Mouse (Mus musculus) intestine, embryonic 14.5 days (tissue): ENCODE results near the gene Id3. TPM values are rescaled to one million over a fixed set of nuclear protein-coding genes. Genes with fewer than 3 reads are reported as not detected.

Source experiments
- ATAC-seq: fragments of 200-750 bp; cut with Nextera tagmentation; replicated peaks from 2 replicates; pipeline ENCODE4 v1.8.0; 2017; ENCODE audit warnings: low read depth, moderate number of reproducible peaks, moderate TSS enrichment, moderate library complexity; ENCODE audit not compliant: low FRiP score, low TSS enrichment
- DNase-seq: peaks from one replicate; pipeline ENCODE4 v3.0.0-alpha.2; 2018; ENCODE audit warnings: low spot score
- H3K27ac ChIP-seq: fragments of 300-500 bp; sonication (generic); 2 replicates; pipeline ENCODE4 v1.5.1; 2014; ENCODE audit warnings: low read depth, mild to moderate bottlenecking, control low read depth
- H3K27me3 ChIP-seq: fragments of 300-500 bp; sonication (generic); replicated peaks from 2 replicates; pipeline ENCODE4 v1.6.1; 2014; ENCODE audit warnings: low read length, control low read depth; ENCODE audit not compliant: control insufficient read depth, insufficient read depth
- H3K36me3 ChIP-seq: fragments of 300-500 bp; sonication (generic); 2 replicates; pipeline ENCODE4 v1.6.1; 2014; ENCODE audit warnings: low read length, control low read depth; ENCODE audit not compliant: control insufficient read depth, insufficient read depth
- H3K4me1 ChIP-seq: fragments of 300-500 bp; sonication (generic); replicated peaks from 2 replicates; pipeline ENCODE4 v1.6.1; 2014; ENCODE audit warnings: low read length, control low read depth, mixed read lengths; ENCODE audit not compliant: control insufficient read depth, insufficient read depth
- H3K4me2 ChIP-seq: fragments of 300-500 bp; sonication (generic); 2 replicates; pipeline ENCODE4 v1.6.1; 2014; ENCODE audit warnings: low read length
- H3K4me3 ChIP-seq: fragments of 300-500 bp; sonication (generic); 2 replicates; pipeline ENCODE4 v1.5.1; 2014; ENCODE audit warnings: low read depth, low read length, control low read depth, mixed read lengths
- H3K9ac ChIP-seq: fragments of 300-500 bp; sonication (generic); 2 replicates; pipeline ENCODE4 v1.6.1; 2014; ENCODE audit warnings: mild to moderate bottlenecking, low read length
- H3K9me3 ChIP-seq: fragments of 300-500 bp; sonication (generic); 2 replicates; pipeline ENCODE4 v1.6.1; 2016; ENCODE audit warnings: low read length, control low read depth; ENCODE audit not compliant: control insufficient read depth
- WGBS: fragments of 180-500 bp; shearing (Covaris S2); extraction: QIAGEN DNeasy Blood & Tissue Kit; methylation state at CpG from one replicate; pipeline ENCODE4 v1.1.7; 2014; 5-methylcytosine and 5-hydroxymethylcytosine counted together
- polyA plus RNA-seq: library from polyadenylated mRNA; unstranded; fragments of >200 nt; fragmentation: Nextera tagmentation; extraction: Ambion mirVana; gene quantifications from 2 replicates; pipeline ENCODE4 v1.2.1, GENCODE M21; 2014

Gene Id3
- polyA plus RNA-seq, 1 experiment from 2014 or later = 325 TPM

- Histone ChIP-seq H3K36me3 (no peaks in the 10 kb centered on the region; the same call in 1 of the 2 replicates), H3K9ac (peak overlapping the region; percentile 38), H3K9me3 (no peaks in the 10 kb centered on the region), H3K27ac (peak overlapping the region; percentile 97), H3K4me2 (peak overlapping the region; percentile 73), H3K27me3 (no peaks in the 10 kb centered on the region), H3K4me1 (peaks cover 54% of the 10 kb centered on the region), H3K4me3 (peak overlapping the region; percentile 65; the same call in 1 of the 2 replicates)
- 8% methylated on average over 17 of the region's 17 CpGs for WGBS
- DNase-seq (no peak), ATAC-seq (no peak)
Measured at GRCm38 (mm10) chr4:136142267-136143192, 767 bp upstream of the Id3 start.

- H3K27ac ChIP-seq = peak overlapping the region; percentile 97
- peak overlapping the region; percentile 65 for H3K4me3 ChIP-seq
- peak; percentile 87 for DNase-seq
- H3K27me3 ChIP-seq = no peaks in the 10 kb centered on the region
- WGBS = under 1% methylated on average over 50 of the region's 50 CpGs
- peak overlapping the region; percentile 87 for H3K9ac ChIP-seq
- peak overlapping the region; percentile 73 for H3K4me2 ChIP-seq
- H3K4me1 ChIP-seq = peaks cover 62% of the 10 kb centered on the region
- H3K36me3 ChIP-seq = no peaks in the 10 kb centered on the region; the same call in 1 of the 2 replicates
- 0 out of 2 replicates have a peak, but pooled peaks have one; percentile 4 for ATAC-seq
- no peaks in the 10 kb centered on the region for H3K9me3 ChIP-seq
Measured at GRCm38 (mm10) chr4:136144126-136144926, 1.0 kb downstream of the Id3 start.

GRCm38 (mm10) chr4:136144927-136145292 is 1.6 kb downstream of the Id3 start:
- H3K27ac ChIP-seq = peak overlapping the region; percentile 97
- H3K9me3 ChIP-seq = no peaks in the 10 kb centered on the region
- H3K36me3 ChIP-seq = no peaks in the 10 kb centered on the region; the same call in 1 of the 2 replicates
- 1% methylated on average over 11 of the region's 11 CpGs for WGBS
- H3K4me3 ChIP-seq = peak overlapping the region; percentile 65
- peak overlapping the region; percentile 73 for H3K4me2 ChIP-seq
- no peak for DNase-seq
- 0 out of 2 replicates have a peak, but pooled peaks have one; percentile 0 for ATAC-seq
- peaks cover 56% of the 10 kb centered on the region for H3K4me1 ChIP-seq
- peak overlapping the region; percentile 87 for H3K9ac ChIP-seq
- H3K27me3 ChIP-seq = no peaks in the 10 kb centered on the region

- Histone ChIP-seq H3K27ac (peak overlapping the region; percentile 97), H3K9me3 (no peaks in the 10 kb centered on the region), H3K27me3 (no peaks in the 10 kb centered on the region), H3K4me1 (peaks cover 55% of the 10 kb centered on the region), H3K4me2 (peak overlapping the region; percentile 73), H3K4me3 (peak overlapping the region; percentile 65), H3K36me3 (no peaks in the 10 kb centered on the region; the same call in 1 of the 2 replicates), H3K9ac (peak overlapping the region; percentile 87)
- WGBS = 16% methylated on average over 11 of the region's 11 CpGs
- ATAC-seq (no peak), DNase-seq (no peak)
Measured at GRCm38 (mm10) chr4:136145362-136145885, 2.1 kb downstream of the Id3 start.

GRCm38 (mm10) chr4:136145991-136146711 is 2.9 kb downstream of the Id3 start:
- DNase-seq (no peak), ATAC-seq (no peak)
- Histone ChIP-seq H3K27me3 (no peaks in the 10 kb centered on the region), H3K4me2 (peak overlapping the region; percentile 73), H3K4me1 (peaks cover 48% of the 10 kb centered on the region), H3K36me3 (no peaks in the 10 kb centered on the region; the same call in 1 of the 2 replicates), H3K4me3 (peak overlapping the region; percentile 65), H3K9me3 (no peaks in the 10 kb centered on the region), H3K27ac (peak overlapping the region; percentile 97), H3K9ac (peak overlapping the region; percentile 87)
- 30% methylated on average over 7 of the region's 7 CpGs for WGBS

DNA sequence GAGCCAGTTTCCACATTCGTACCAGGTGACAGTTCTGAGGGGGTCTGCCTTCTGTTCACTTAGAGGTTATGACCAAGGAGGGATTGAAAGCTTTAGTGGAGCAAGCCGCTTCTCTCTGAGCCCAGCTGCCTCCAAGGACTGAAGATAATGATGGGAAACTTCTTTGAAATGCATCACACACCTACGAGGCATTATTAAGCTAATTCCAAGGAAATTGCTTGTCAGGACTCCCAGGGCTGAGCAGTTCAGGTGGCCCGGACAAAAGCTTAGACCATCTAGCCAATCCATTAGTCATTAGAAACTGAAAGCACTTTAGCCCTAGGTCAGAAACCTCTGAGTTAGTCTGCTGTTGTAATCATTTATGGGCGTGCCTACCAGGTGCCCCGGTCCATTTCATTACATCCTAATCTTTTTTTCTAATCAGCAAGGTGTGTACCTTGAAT is 3.4 kb downstream of the Id3 start:
- H3K9me3 ChIP-seq = no peaks in the 10 kb centered on the region
- H3K4me1 ChIP-seq = peaks cover 43% of the 10 kb centered on the region
- DNase-seq (peak; percentile 65), ATAC-seq (no peak)
- H3K27me3 ChIP-seq = no peaks in the 10 kb centered on the region
- 20% methylated on average over 6 of the region's 6 CpGs for WGBS
- peak overlapping the region; percentile 65; the same call in 1 of the 2 replicates for H3K4me3 ChIP-seq
- peak overlapping the region; percentile 73 for H3K4me2 ChIP-seq
- no peaks in the 10 kb centered on the region; the same call in 1 of the 2 replicates for H3K36me3 ChIP-seq
- peak overlapping the region; percentile 87 for H3K9ac ChIP-seq
- H3K27ac ChIP-seq = peak overlapping the region; percentile 97

DNA sequence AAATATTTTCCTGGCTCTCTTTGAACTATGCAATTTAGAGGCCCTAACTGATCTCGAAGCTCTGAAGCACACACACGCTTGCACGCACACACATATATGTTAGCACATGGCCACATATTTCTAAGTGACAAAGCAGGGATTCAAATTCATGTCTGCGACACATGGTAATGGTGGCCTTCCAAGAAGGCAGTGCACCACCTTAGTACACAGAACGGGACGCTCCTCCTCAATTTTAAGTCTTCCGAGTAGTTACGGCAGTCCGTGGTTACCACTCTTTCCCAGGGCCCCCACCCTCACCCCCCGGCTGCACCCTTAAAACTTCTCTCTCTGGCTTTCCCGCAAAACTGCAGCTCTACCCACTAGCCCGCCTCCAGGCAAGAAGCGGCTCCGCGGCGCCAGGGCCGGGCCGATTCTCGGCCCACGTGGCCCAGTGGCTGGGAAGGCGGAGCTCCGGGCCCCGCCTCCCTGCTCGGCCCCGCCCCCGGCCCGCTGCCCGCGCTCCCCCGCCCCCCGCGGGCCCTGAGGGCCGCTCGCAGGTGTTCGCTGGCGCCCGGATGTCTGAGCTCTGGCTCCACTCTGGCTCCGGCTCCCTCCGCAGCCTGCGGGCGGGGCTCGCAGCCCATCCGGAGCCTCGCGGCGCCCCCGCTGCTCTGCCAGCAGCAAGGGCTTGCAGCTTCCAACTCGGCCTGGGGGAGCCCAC is 4.3 kb downstream of the Id3 start:
- H3K27me3 ChIP-seq = no peaks in the 10 kb centered on the region
- H3K27ac ChIP-seq = peak overlapping the region; percentile 97
- peak overlapping the region; percentile 87 for H3K9ac ChIP-seq
- ATAC-seq = peak; percentile 73
- peak overlapping the region; percentile 73 for H3K4me2 ChIP-seq
- H3K4me1 ChIP-seq = peaks cover 34% of the 10 kb centered on the region
- peak; percentile 89 for DNase-seq
- 2% methylated on average over 48 of the region's 48 CpGs for WGBS
- H3K36me3 ChIP-seq = no peaks in the 10 kb centered on the region; the same call in 1 of the 2 replicates
- peak overlapping the region; percentile 24 for H3K4me3 ChIP-seq
- H3K9me3 ChIP-seq = no peaks in the 10 kb centered on the region
